Mouse (Mus musculus): ENCODE results near the gene Grcc10. TPM values are rescaled to one million over a fixed set of nuclear protein-coding genes. Genes with fewer than 3 reads are reported as not detected.
A peak's percentile ranks its signal among the peaks of the same experiment; 100 is the strongest.

The Grcc10 gene
- polyA plus RNA-seq, 1 experiment from 2014 or later = 509 TPM

- WGBS = 62% methylated on average over 3 of the region's 3 CpGs
- H3K27me3 ChIP-seq (ENCODE audit: control insufficient read depth, insufficient read depth, low read length) = no peaks in the 10 kb centered on the region
These were observed 38.4 kb downstream of the Grcc10 start for GRCm38 (mm10) chr6:124702784-124703103.

GRCm38 (mm10) chr6:124702102-124702783 lies 38.9 kb downstream of the Grcc10 start:
- Histone ChIP-seq H3K27me3 (ENCODE audit: control insufficient read depth, insufficient read depth, low read length) (no peaks in the 10 kb centered on the region), H3K4me1 (replicated peaks; ENCODE audit: control insufficient read depth, insufficient read depth, low read length) (no peaks in the 10 kb centered on the region), H3K4me3 (ENCODE audit: low read depth, low read length) (no peak overlapping the region), H3K9me3 (ENCODE audit: control insufficient read depth, low read length) (no peaks in the 10 kb centered on the region), H3K36me3 (ENCODE audit: control insufficient read depth, insufficient read depth, low read length) (peaks cover 19% of the 10 kb centered on the region; the same call in 1 of the 2 replicates), H3K9ac (ENCODE audit: low read length) (no peak overlapping the region), H3K4me2 (ENCODE audit: low read depth, low read length, severe bottlenecking) (no peak overlapping the region), H3K27ac (ENCODE audit: low read depth, low read length) (no peak overlapping the region)
- DNase-seq (ENCODE audit: low spot score) (no peak), ATAC-seq (replicated peaks; ENCODE audit: low FRiP score) (peak; percentile 27; the same call in 1 of the 2 replicates)
- WGBS = 92% methylated on average over 17 of the region's 17 CpGs

More at GRCm38 (mm10) chr6:124702784-124703103, 38.4 kb downstream of the Grcc10 start:
- Histone ChIP-seq H3K9me3 (ENCODE audit: control insufficient read depth, low read length) (no peaks in the 10 kb centered on the region), H3K4me2 (ENCODE audit: low read depth, low read length, severe bottlenecking) (no peak overlapping the region), H3K4me1 (replicated peaks; ENCODE audit: control insufficient read depth, insufficient read depth, low read length) (no peaks in the 10 kb centered on the region), H3K4me3 (ENCODE audit: low read depth, low read length) (no peak overlapping the region), H3K27ac (ENCODE audit: low read depth, low read length) (no peak overlapping the region), H3K9ac (ENCODE audit: low read length) (no peak overlapping the region), H3K36me3 (ENCODE audit: control insufficient read depth, insufficient read depth, low read length) (peaks cover 19% of the 10 kb centered on the region; the same call in 1 of the 2 replicates)
- ATAC-seq (replicated peaks; ENCODE audit: low FRiP score) (peak; percentile 71), DNase-seq (ENCODE audit: low spot score) (peak; percentile 80)

GRCm38 (mm10) chr6:124701338-124701737 lies 39.8 kb downstream of the Grcc10 start:
- DNase-seq (ENCODE audit: low spot score) = no peak
- Histone ChIP-seq H3K4me3 (ENCODE audit: low read depth, low read length) (no peak overlapping the region), H3K9me3 (ENCODE audit: control insufficient read depth, low read length) (no peaks in the 10 kb centered on the region), H3K4me2 (ENCODE audit: low read depth, low read length, severe bottlenecking) (no peak overlapping the region), H3K36me3 (ENCODE audit: control insufficient read depth, insufficient read depth, low read length) (peaks cover 19% of the 10 kb centered on the region; the same call in 1 of the 2 replicates), H3K9ac (ENCODE audit: low read length) (no peak overlapping the region), H3K27ac (ENCODE audit: low read depth, low read length) (no peak overlapping the region), H3K27me3 (ENCODE audit: control insufficient read depth, insufficient read depth, low read length) (no peaks in the 10 kb centered on the region), H3K4me1 (replicated peaks; ENCODE audit: control insufficient read depth, insufficient read depth, low read length) (no peaks in the 10 kb centered on the region)
- ATAC-seq (replicated peaks; ENCODE audit: low FRiP score) = no peak
- WGBS = 85% methylated on average over 8 of the region's 8 CpGs

GRCm38 (mm10) chr6:124699962-124700610 lies 41.1 kb downstream of the Grcc10 start:
- DNase-seq (ENCODE audit: low spot score) (no peak), ATAC-seq (replicated peaks; ENCODE audit: low FRiP score) (no peak)
- H3K4me2 ChIP-seq (ENCODE audit: low read depth, low read length, severe bottlenecking) = no peak overlapping the region
- H3K27ac ChIP-seq (ENCODE audit: low read depth, low read length) = no peak overlapping the region
- no peaks in the 10 kb centered on the region for H3K9me3 ChIP-seq (ENCODE audit: control insufficient read depth, low read length)
- 91% methylated on average over 11 of the region's 11 CpGs for WGBS
- H3K4me3 ChIP-seq (ENCODE audit: low read depth, low read length) = no peak overlapping the region
- peaks cover 15% of the 10 kb centered on the region; the same call in 1 of the 2 replicates for H3K36me3 ChIP-seq (ENCODE audit: control insufficient read depth, insufficient read depth, low read length)
- H3K27me3 ChIP-seq (ENCODE audit: control insufficient read depth, insufficient read depth, low read length) = no peaks in the 10 kb centered on the region
- no peak overlapping the region for H3K9ac ChIP-seq (ENCODE audit: low read length)
- H3K4me1 ChIP-seq (replicated peaks; ENCODE audit: control insufficient read depth, insufficient read depth, low read length) = no peaks in the 10 kb centered on the region

GRCm38 (mm10) chr6:124699366-124699765 lies 41.8 kb downstream of the Grcc10 start:
- 83% methylated on average over 4 of the region's 4 CpGs for WGBS
- H3K4me1 ChIP-seq (replicated peaks; ENCODE audit: control insufficient read depth, insufficient read depth, low read length) = no peaks in the 10 kb centered on the region

GRCm38 (mm10) chr6:124698751-124699150 lies 42.4 kb downstream of the Grcc10 start:
- WGBS = 85% methylated on average over 6 of the region's 6 CpGs
- Histone ChIP-seq H3K27me3 (ENCODE audit: control insufficient read depth, insufficient read depth, low read length) (no peaks in the 10 kb centered on the region), H3K9ac (ENCODE audit: low read length) (no peak overlapping the region), H3K4me3 (ENCODE audit: low read depth, low read length) (no peak overlapping the region), H3K4me1 (replicated peaks; ENCODE audit: control insufficient read depth, insufficient read depth, low read length) (no peaks in the 10 kb centered on the region), H3K36me3 (ENCODE audit: control insufficient read depth, insufficient read depth, low read length) (peaks cover 7% of the 10 kb centered on the region; the same call in 1 of the 2 replicates), H3K4me2 (ENCODE audit: low read depth, low read length, severe bottlenecking) (no peak overlapping the region), H3K27ac (ENCODE audit: low read depth, low read length) (no peak overlapping the region), H3K9me3 (ENCODE audit: control insufficient read depth, low read length) (no peaks in the 10 kb centered on the region)
- no peak for ATAC-seq (replicated peaks; ENCODE audit: low FRiP score)
- no peak for DNase-seq (ENCODE audit: low spot score)

More at GRCm38 (mm10) chr6:124699366-124699765, 41.8 kb downstream of the Grcc10 start:
- H3K9me3 ChIP-seq (ENCODE audit: control insufficient read depth, low read length) = no peaks in the 10 kb centered on the region
- DNase-seq (ENCODE audit: low spot score) (no peak), ATAC-seq (replicated peaks; ENCODE audit: low FRiP score) (no peak)
- no peak overlapping the region for H3K27ac ChIP-seq (ENCODE audit: low read depth, low read length)
- no peak overlapping the region for H3K4me3 ChIP-seq (ENCODE audit: low read depth, low read length)
- H3K27me3 ChIP-seq (ENCODE audit: control insufficient read depth, insufficient read depth, low read length) = no peaks in the 10 kb centered on the region
- no peak overlapping the region for H3K4me2 ChIP-seq (ENCODE audit: low read depth, low read length, severe bottlenecking)
- H3K36me3 ChIP-seq (ENCODE audit: control insufficient read depth, insufficient read depth, low read length) = peaks cover 11% of the 10 kb centered on the region; the same call in 1 of the 2 replicates
- H3K9ac ChIP-seq (ENCODE audit: low read length) = no peak overlapping the region

GRCm38 (mm10) chr6:124696441-124697150 lies 44.6 kb downstream of the Grcc10 start:
- H3K36me3 ChIP-seq (ENCODE audit: control insufficient read depth, insufficient read depth, low read length) = no peaks in the 10 kb centered on the region
- DNase-seq (ENCODE audit: low spot score) = no peak
- H3K4me3 ChIP-seq (ENCODE audit: low read depth, low read length) = no peak overlapping the region
- H3K4me1 ChIP-seq (replicated peaks; ENCODE audit: control insufficient read depth, insufficient read depth, low read length) = no peaks in the 10 kb centered on the region
- no peaks in the 10 kb centered on the region for H3K27me3 ChIP-seq (ENCODE audit: control insufficient read depth, insufficient read depth, low read length)
- H3K9me3 ChIP-seq (ENCODE audit: control insufficient read depth, low read length) = no peaks in the 10 kb centered on the region
- no peak for ATAC-seq (replicated peaks; ENCODE audit: low FRiP score)
- 93% methylated on average over 7 of the region's 7 CpGs for WGBS
- H3K27ac ChIP-seq (ENCODE audit: low read depth, low read length) = no peak overlapping the region
- no peak overlapping the region for H3K4me2 ChIP-seq (ENCODE audit: low read depth, low read length, severe bottlenecking)
- no peak overlapping the region for H3K9ac ChIP-seq (ENCODE audit: low read length)

GRCm38 (mm10) chr6:124694166-124694955 lies 46.8 kb downstream of the Grcc10 start:
- Histone ChIP-seq H3K27me3 (ENCODE audit: control insufficient read depth, insufficient read depth, low read length) (no peaks in the 10 kb centered on the region), H3K27ac (ENCODE audit: low read depth, low read length) (no peak overlapping the region), H3K4me2 (ENCODE audit: low read depth, low read length, severe bottlenecking) (no peak overlapping the region), H3K4me1 (replicated peaks; ENCODE audit: control insufficient read depth, insufficient read depth, low read length) (no peaks in the 10 kb centered on the region), H3K36me3 (ENCODE audit: control insufficient read depth, insufficient read depth, low read length) (no peaks in the 10 kb centered on the region), H3K9ac (ENCODE audit: low read length) (no peak overlapping the region), H3K9me3 (ENCODE audit: control insufficient read depth, low read length) (no peaks in the 10 kb centered on the region), H3K4me3 (ENCODE audit: low read depth, low read length) (no peak overlapping the region)
- no peak for DNase-seq (ENCODE audit: low spot score)
- WGBS = 87% methylated on average over 15 of the region's 15 CpGs
- ATAC-seq (replicated peaks; ENCODE audit: low FRiP score) = no peak

Measured in forebrain, embryonic 11.5 days (tissue).